Mouse (Mus musculus): ENCODE data around the gene Csad.
"Not testable (repeated sequence)": the region's sequence is repeated elsewhere in the genome, so short reads cannot be mapped to it uniquely, and the experiment has no call there.

Csad gene

GRCm38 (mm10) chr15:102235371-102236027, 31.0 kb upstream of the Csad start:
- peak; percentile 69 for DNase-seq (ENCODE audit: low spot score)

GRCm38 (mm10) chr15:102233896-102234295, 29.4 kb upstream of the Csad start:
- DNase-seq (ENCODE audit: low spot score) = no peak

GRCm38 (mm10) chr15:102232764-102233163, 28.2 kb upstream of the Csad start:
- no peak for DNase-seq (ENCODE audit: low spot score)

- no peak for DNase-seq (ENCODE audit: low spot score)
Measured at GRCm38 (mm10) chr15:102231748-102232147, 27.2 kb upstream of the Csad start, which contains the start of gene Itgb7. TSS of gene Itgb7 (minus strand) at chr15:102231944.

- DNase-seq (ENCODE audit: low spot score) = no peak
Measured at GRCm38 (mm10) chr15:102230408-102231321, 26.1 kb upstream of the Csad start.

- DNase-seq (ENCODE audit: low spot score) = not testable (repeated sequence)
Measured at GRCm38 (mm10) chr15:102225619-102226018, 21.1 kb upstream of the Csad start.

- no peak for DNase-seq (ENCODE audit: low spot score)
Measured at GRCm38 (mm10) chr15:102224992-102225617, 20.6 kb upstream of the Csad start.

GRCm38 (mm10) chr15:102224186-102224991, 19.9 kb upstream of the Csad start:
- peak; percentile 89 for DNase-seq (ENCODE audit: low spot score)

- no peak for DNase-seq (ENCODE audit: low spot score)
Measured at GRCm38 (mm10) chr15:102222386-102222785, 17.9 kb upstream of the Csad start.

- DNase-seq (ENCODE audit: low spot score) = no peak
Measured at GRCm38 (mm10) chr15:102217325-102217724, 12.8 kb upstream of the Csad start.

- no peak for DNase-seq (ENCODE audit: low spot score)
Measured at GRCm38 (mm10) chr15:102216459-102217228, 12.1 kb upstream of the Csad start.

GRCm38 (mm10) chr15:102215624-102216023, 11.1 kb upstream of the Csad start:
- DNase-seq (ENCODE audit: low spot score) = no peak

- DNase-seq (ENCODE audit: low spot score) = no peak
Measured at GRCm38 (mm10) chr15:102214132-102214531, 9.6 kb upstream of the Csad start.

- no peak for DNase-seq (ENCODE audit: low spot score)
Measured at GRCm38 (mm10) chr15:102211895-102212294, 7.4 kb upstream of the Csad start.

- no peak for DNase-seq (ENCODE audit: low spot score)
Measured at GRCm38 (mm10) chr15:102210816-102211215, 6.3 kb upstream of the Csad start.

- no peak for DNase-seq (ENCODE audit: low spot score)
Measured at GRCm38 (mm10) chr15:102209114-102209513, 4.6 kb upstream of the Csad start.

- DNase-seq (ENCODE audit: low spot score) = no peak
Measured at GRCm38 (mm10) chr15:102208092-102208561, 3.6 kb upstream of the Csad start.

- DNase-seq (ENCODE audit: low spot score) = no peak
Measured at GRCm38 (mm10) chr15:102207351-102207750, 2.8 kb upstream of the Csad start.

GRCm38 (mm10) chr15:102205779-102206178, 1.3 kb upstream of the Csad start:
- DNase-seq (ENCODE audit: low spot score) = no peak

- peak; percentile 65 for DNase-seq (ENCODE audit: low spot score)
Measured at GRCm38 (mm10) chr15:102203835-102204381, 616 bp downstream of the Csad start.
